Mouse (Mus musculus): ENCODE data around the gene Mcrs1. TPM values are rescaled to one million over a fixed set of nuclear protein-coding genes. Genes with fewer than 3 reads are reported as not detected.
A peak's percentile ranks its signal among the peaks of the same experiment; 100 is the strongest.
"Not testable (repeated sequence)": the region's sequence is repeated elsewhere in the genome, so short reads cannot be mapped to it uniquely, and the experiment has no call there.

Gene Mcrs1
- polyA plus RNA-seq, 1 experiment from 2014 or later = 114 TPM

GRCm38 (mm10) chr15:99265679-99266078 lies 13.9 kb upstream of the Mcrs1 start:
- Histone ChIP-seq H3K36me3 (no peaks in the 10 kb centered on the region), H3K9me3 (no peaks in the 10 kb centered on the region), H3K4me3 (no peak overlapping the region), H3K9ac (no peak overlapping the region), H3K4me1 (no peaks in the 10 kb centered on the region), H3K4me2 (no peak overlapping the region), H3K27me3 (no peaks in the 10 kb centered on the region), H3K27ac (no peak overlapping the region)
- 23% methylated on average over 4 of the region's 4 CpGs for WGBS
- 0 out of 2 replicates have a peak, but pooled peaks have one; percentile 33 for ATAC-seq (ENCODE audit: insufficient number of reproducible peaks, low FRiP score, low TSS enrichment, low read depth)

DNA sequence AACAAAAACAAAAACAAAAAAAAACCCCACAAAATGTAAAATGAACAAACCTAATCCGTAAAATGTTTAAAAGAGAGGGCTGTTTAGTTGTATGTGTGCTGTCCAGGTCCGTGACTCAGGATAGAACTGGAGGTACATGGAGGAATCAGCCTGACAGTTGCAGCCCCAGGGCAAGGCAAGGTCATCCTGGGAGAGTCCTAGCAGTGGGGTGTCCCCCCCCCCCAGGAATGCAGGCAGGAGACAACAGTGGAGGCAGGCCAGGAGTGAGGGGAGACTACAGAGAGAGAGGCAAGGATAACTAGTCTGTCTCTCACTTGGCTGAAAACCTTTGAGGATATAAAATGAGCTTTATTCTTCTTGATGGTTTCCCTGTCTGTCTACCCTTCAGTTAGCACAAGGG lies 12.6 kb upstream of the Mcrs1 start:
- Histone ChIP-seq H3K9me3 (no peaks in the 10 kb centered on the region), H3K4me1 (no peaks in the 10 kb centered on the region), H3K36me3 (no peaks in the 10 kb centered on the region), H3K27ac (no peak overlapping the region), H3K4me3 (no peak overlapping the region), H3K9ac (no peak overlapping the region), H3K27me3 (no peaks in the 10 kb centered on the region), H3K4me2 (no peak overlapping the region)
- no peak for ATAC-seq (ENCODE audit: insufficient number of reproducible peaks, low FRiP score, low TSS enrichment, low read depth)
- WGBS = 66% methylated on average over 2 of the region's 2 CpGs

DNA sequence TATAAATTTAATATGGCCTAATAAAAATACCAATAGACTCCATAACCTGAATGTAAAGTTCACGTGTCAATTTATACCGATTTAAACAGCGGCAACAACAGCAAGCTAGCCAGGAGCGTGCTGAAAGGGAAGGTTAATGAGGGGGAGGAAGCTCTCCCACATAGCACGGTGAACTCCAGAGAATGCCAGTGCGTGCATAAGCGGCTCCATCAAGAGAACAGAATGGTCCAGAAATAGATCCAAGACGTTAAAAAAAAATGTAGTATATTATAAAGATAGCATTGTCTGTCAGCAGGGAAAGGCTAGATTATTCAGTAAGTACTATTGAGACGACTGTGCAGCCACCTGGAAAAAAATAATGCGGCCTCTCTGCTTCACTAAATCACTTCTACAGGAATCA lies 10.9 kb upstream of the Mcrs1 start:
- Histone ChIP-seq H3K4me3 (no peak overlapping the region), H3K9ac (no peak overlapping the region), H3K27me3 (no peaks in the 10 kb centered on the region), H3K36me3 (no peaks in the 10 kb centered on the region), H3K27ac (no peak overlapping the region), H3K4me2 (no peak overlapping the region), H3K9me3 (no peaks in the 10 kb centered on the region), H3K4me1 (no peaks in the 10 kb centered on the region)
- ATAC-seq (ENCODE audit: insufficient number of reproducible peaks, low FRiP score, low TSS enrichment, low read depth) = no peak
- 29% methylated on average over 10 of the region's 10 CpGs for WGBS

- Histone ChIP-seq H3K27ac (no peak overlapping the region), H3K36me3 (no peaks in the 10 kb centered on the region), H3K9me3 (no peaks in the 10 kb centered on the region), H3K4me3 (peak overlapping the region; percentile 17; the same call in 1 of the 2 replicates), H3K4me1 (no peaks in the 10 kb centered on the region), H3K9ac (no peak overlapping the region), H3K4me2 (peak overlapping the region; percentile 44), H3K27me3 (no peaks in the 10 kb centered on the region)
- no peak for ATAC-seq (ENCODE audit: insufficient number of reproducible peaks, low FRiP score, low TSS enrichment, low read depth)
- WGBS = 4% methylated on average over 7 of the region's 10 CpGs
Measured at GRCm38 (mm10) chr15:99259730-99260252, 8.0 kb upstream of the Mcrs1 start.

DNA sequence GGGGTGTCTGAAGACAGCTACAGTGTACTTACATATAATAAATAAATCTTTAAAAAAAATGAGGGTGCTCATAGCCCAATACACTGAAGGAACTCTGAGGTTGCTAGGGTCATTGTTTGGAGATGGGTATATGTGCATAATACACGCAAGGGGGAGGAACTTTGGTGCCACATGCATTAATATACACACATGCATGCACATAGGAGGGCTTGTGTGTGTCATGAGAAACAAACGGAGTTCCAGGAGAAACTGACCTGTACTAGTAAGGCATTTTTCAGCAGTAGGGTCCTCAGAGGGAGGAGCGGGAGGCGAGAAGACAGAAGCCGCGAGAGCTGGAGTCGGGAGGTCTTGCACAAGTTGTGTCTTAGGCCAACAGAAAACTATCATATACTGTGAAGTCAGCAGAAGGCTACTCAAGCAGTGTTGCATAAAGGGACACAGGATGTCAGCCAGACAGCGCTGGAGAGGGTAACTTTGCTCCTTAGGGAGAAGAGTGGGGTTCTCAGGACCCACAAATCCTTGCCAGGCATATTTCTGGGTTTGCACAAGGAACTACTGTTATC lies 7.5 kb upstream of the Mcrs1 start:
- WGBS = 62% methylated on average over 8 of the region's 8 CpGs
- no peak for ATAC-seq (ENCODE audit: insufficient number of reproducible peaks, low FRiP score, low TSS enrichment, low read depth)
- no peaks in the 10 kb centered on the region for H3K27me3 ChIP-seq
- peak overlapping the region; percentile 40; the same call in 1 of the 2 replicates for H3K4me2 ChIP-seq
- 0 out of 2 replicates have a peak overlapping the region, but pooled peaks have one; percentile 8 for H3K4me3 ChIP-seq
- no peaks in the 10 kb centered on the region for H3K9me3 ChIP-seq
- H3K9ac ChIP-seq = no peak overlapping the region
- H3K4me1 ChIP-seq = no peaks in the 10 kb centered on the region
- H3K27ac ChIP-seq = no peak overlapping the region
- no peaks in the 10 kb centered on the region for H3K36me3 ChIP-seq

GRCm38 (mm10) chr15:99255241-99255749 lies 3.5 kb upstream of the Mcrs1 start:
- Histone ChIP-seq H3K4me2 (no peak overlapping the region), H3K27ac (no peak overlapping the region), H3K27me3 (no peaks in the 10 kb centered on the region), H3K9me3 (no peaks in the 10 kb centered on the region), H3K9ac (no peak overlapping the region), H3K36me3 (no peaks in the 10 kb centered on the region), H3K4me1 (peaks cover 13% of the 10 kb centered on the region; the same call in 1 of the 2 replicates), H3K4me3 (no peak overlapping the region)
- 80% methylated on average over 6 of the region's 6 CpGs for WGBS
- no peak for ATAC-seq (ENCODE audit: insufficient number of reproducible peaks, low FRiP score, low TSS enrichment, low read depth)

- Histone ChIP-seq H3K27ac (no peak overlapping the region), H3K27me3 (no peaks in the 10 kb centered on the region), H3K4me2 (no peak overlapping the region), H3K9me3 (no peaks in the 10 kb centered on the region), H3K9ac (no peak overlapping the region), H3K4me3 (no peak overlapping the region), H3K4me1 (peaks cover 15% of the 10 kb centered on the region; the same call in 1 of the 2 replicates), H3K36me3 (peaks cover under 1% of the 10 kb centered on the region; the same call in 1 of the 2 replicates)
- 77% methylated on average over 2 of the region's 2 CpGs for WGBS
- no peak for ATAC-seq (ENCODE audit: insufficient number of reproducible peaks, low FRiP score, low TSS enrichment, low read depth)
Measured at GRCm38 (mm10) chr15:99254477-99255005, 2.8 kb upstream of the Mcrs1 start.

- Histone ChIP-seq H3K36me3 (peaks cover 8% of the 10 kb centered on the region), H3K9ac (no peak overlapping the region), H3K27ac (no peak overlapping the region), H3K4me2 (no peak overlapping the region), H3K27me3 (no peaks in the 10 kb centered on the region), H3K4me1 (peaks cover 15% of the 10 kb centered on the region; the same call in 1 of the 2 replicates), H3K4me3 (no peak overlapping the region), H3K9me3 (no peaks in the 10 kb centered on the region)
- no peak for ATAC-seq (ENCODE audit: insufficient number of reproducible peaks, low FRiP score, low TSS enrichment, low read depth)
- WGBS = 94% methylated on average over 6 of the region's 6 CpGs
Measured at GRCm38 (mm10) chr15:99253772-99254171, 2.0 kb upstream of the Mcrs1 start.

GRCm38 (mm10) chr15:99253175-99253479 lies 1.4 kb upstream of the Mcrs1 start:
- WGBS = 38% methylated on average over 2 of the region's 2 CpGs
- not testable (repeated sequence) for H3K9me3 ChIP-seq; H3K27me3 ChIP-seq; ATAC-seq (ENCODE audit: insufficient number of reproducible peaks, low FRiP score, low TSS enrichment, low read depth); H3K9ac ChIP-seq
- Histone ChIP-seq H3K27ac (peak overlapping the region; percentile 98; the same call in 1 of the 2 replicates), H3K36me3 (peaks cover 14% of the 10 kb centered on the region), H3K4me3 (peak overlapping the region; percentile 70; the same call in 1 of the 2 replicates), H3K4me1 (peaks cover 15% of the 10 kb centered on the region; the same call in 1 of the 2 replicates), H3K4me2 (peak overlapping the region; percentile 73; the same call in 1 of the 2 replicates)

- H3K4me3 ChIP-seq = peak overlapping the region; percentile 70
- H3K27ac ChIP-seq = peak overlapping the region; percentile 98
- H3K9ac ChIP-seq = peak overlapping the region; percentile 28
- no peaks in the 10 kb centered on the region for H3K9me3 ChIP-seq
- H3K4me2 ChIP-seq = peak overlapping the region; percentile 73
- ATAC-seq (ENCODE audit: insufficient number of reproducible peaks, low FRiP score, low TSS enrichment, low read depth) = peak; percentile 68
- H3K27me3 ChIP-seq = no peaks in the 10 kb centered on the region
- H3K36me3 ChIP-seq = peaks cover 20% of the 10 kb centered on the region
- peaks cover 15% of the 10 kb centered on the region; the same call in 1 of the 2 replicates for H3K4me1 ChIP-seq
- 3% methylated on average over 22 of the region's 22 CpGs for WGBS
Measured at GRCm38 (mm10) chr15:99252381-99253174, 817 bp upstream of the Mcrs1 start.

GRCm38 (mm10) chr15:99251111-99251510 lies 650 bp downstream of the Mcrs1 start:
- H3K9me3 ChIP-seq; ATAC-seq (ENCODE audit: insufficient number of reproducible peaks, low FRiP score, low TSS enrichment, low read depth); H3K27me3 ChIP-seq: not testable (repeated sequence)
- Histone ChIP-seq H3K4me1 (peaks cover 15% of the 10 kb centered on the region; the same call in 1 of the 2 replicates), H3K4me2 (peak overlapping the region; percentile 73), H3K9ac (peak overlapping the region; percentile 28; the same call in 1 of the 2 replicates), H3K4me3 (peak overlapping the region; percentile 70), H3K27ac (peak overlapping the region; percentile 75), H3K36me3 (peaks cover 34% of the 10 kb centered on the region)
- WGBS = under 1% methylated on average over 14 of the region's 15 CpGs
